Mouse (Mus musculus): ENCODE data around the gene Uqcc2. TPM values are rescaled to one million over a fixed set of nuclear protein-coding genes. Genes with fewer than 3 reads are reported as not detected.
A peak's percentile ranks its signal among the peaks of the same experiment; 100 is the strongest.

Uqcc2 gene
- total and polyA plus RNA-seq, 3 experiments: 132 to 406 (median 218) TPM

GRCm38 (mm10) chr17:27154881-27155280, 21.2 kb upstream of the Uqcc2 start:
- DNase-seq: no peak

GRCm38 (mm10) chr17:27154256-27154655, 20.5 kb upstream of the Uqcc2 start:
- DNase-seq: no peak

GRCm38 (mm10) chr17:27153773-27154193, 20.1 kb upstream of the Uqcc2 start:
- DNase-seq: peak; percentile 86

- no peak for DNase-seq
Measured at GRCm38 (mm10) chr17:27152976-27153723, 19.4 kb upstream of the Uqcc2 start.

GRCm38 (mm10) chr17:27151411-27151810, 17.7 kb upstream of the Uqcc2 start:
- no peak for DNase-seq

- peak; percentile 77 for DNase-seq
Measured at GRCm38 (mm10) chr17:27150871-27151270, 17.2 kb upstream of the Uqcc2 start.

- no peak for DNase-seq
Measured at GRCm38 (mm10) chr17:27146323-27146923, 12.7 kb upstream of the Uqcc2 start.

GRCm38 (mm10) chr17:27144152-27144551, 10.4 kb upstream of the Uqcc2 start:
- DNase-seq: no peak

- peak; percentile 86 for DNase-seq
Measured at GRCm38 (mm10) chr17:27141971-27142450, 8.3 kb upstream of the Uqcc2 start.

- DNase-seq: no peak
Measured at GRCm38 (mm10) chr17:27140262-27140661, 6.5 kb upstream of the Uqcc2 start.

GRCm38 (mm10) chr17:27139304-27139703, 5.6 kb upstream of the Uqcc2 start:
- no peak for DNase-seq

GRCm38 (mm10) chr17:27138396-27138795, 4.7 kb upstream of the Uqcc2 start:
- DNase-seq: no peak

GRCm38 (mm10) chr17:27134715-27135114, 999 bp upstream of the Uqcc2 start:
- no peak for DNase-seq

- DNase-seq: no peak
Measured at GRCm38 (mm10) chr17:27134187-27134586, 471 bp upstream of the Uqcc2 start.

GRCm38 (mm10) chr17:27132238-27132637, 1.5 kb downstream of the Uqcc2 start:
- no peak for DNase-seq

- peak; percentile 89 for DNase-seq
Measured at GRCm38 (mm10) chr17:27131240-27131665, 2.5 kb downstream of the Uqcc2 start.

GRCm38 (mm10) chr17:27130246-27130645, 3.5 kb downstream of the Uqcc2 start:
- no peak for DNase-seq

- DNase-seq: no peak
Measured at GRCm38 (mm10) chr17:27129819-27130218, 3.9 kb downstream of the Uqcc2 start.

- DNase-seq: no peak
Measured at GRCm38 (mm10) chr17:27129291-27129690, 4.4 kb downstream of the Uqcc2 start.

GRCm38 (mm10) chr17:27128189-27128588, 5.5 kb downstream of the Uqcc2 start:
- no peak for DNase-seq

GRCm38 (mm10) chr17:27126974-27127373, 6.7 kb downstream of the Uqcc2 start:
- no peak for DNase-seq

GRCm38 (mm10) chr17:27125669-27126202, 8.0 kb downstream of the Uqcc2 start:
- DNase-seq: no peak

GRCm38 (mm10) chr17:27125185-27125584, 8.5 kb downstream of the Uqcc2 start:
- DNase-seq: peak; percentile 73

All from adrenal gland, adult 2 months (tissue).